Mouse (Mus musculus) gastrocnemius, postnatal 14 days (tissue): ENCODE measurements around the gene Wdr61. TPM values are rescaled to one million over a fixed set of nuclear protein-coding genes. Genes with fewer than 3 reads are reported as not detected.
"Not testable (repeated sequence)": the region's sequence is repeated elsewhere in the genome, so short reads cannot be mapped to it uniquely, and the experiment has no call there.

Source experiments
- DNase-seq: peaks from one replicate; pipeline ENCODE4 v3.0.0; 2021; ENCODE audit warnings: mixed read lengths
- intact Hi-C: fragments of 180-260 bp; cut with DNase I; formaldehyde crosslinking; loops from one replicate; pipeline ENCODE4 v1.15.1; 2025; ENCODE audit warnings: low total_unique reads
- total RNA-seq, 2 experiments: library from RNA; stranded (reverse); gene quantifications; 2 replicates each; pipeline ENCODE4 v1.2.3; 2021

Wdr61 gene
- total RNA-seq, 2 experiments from 2014 or later, result 18.4 to 22.7 TPM

GRCm38 (mm10) chr9:54736284-54736701, 2.0 kb upstream of the Wdr61 start:
- DNase-seq, result peak; percentile 31
- intact Hi-C loops, result no loop called here

DNA sequence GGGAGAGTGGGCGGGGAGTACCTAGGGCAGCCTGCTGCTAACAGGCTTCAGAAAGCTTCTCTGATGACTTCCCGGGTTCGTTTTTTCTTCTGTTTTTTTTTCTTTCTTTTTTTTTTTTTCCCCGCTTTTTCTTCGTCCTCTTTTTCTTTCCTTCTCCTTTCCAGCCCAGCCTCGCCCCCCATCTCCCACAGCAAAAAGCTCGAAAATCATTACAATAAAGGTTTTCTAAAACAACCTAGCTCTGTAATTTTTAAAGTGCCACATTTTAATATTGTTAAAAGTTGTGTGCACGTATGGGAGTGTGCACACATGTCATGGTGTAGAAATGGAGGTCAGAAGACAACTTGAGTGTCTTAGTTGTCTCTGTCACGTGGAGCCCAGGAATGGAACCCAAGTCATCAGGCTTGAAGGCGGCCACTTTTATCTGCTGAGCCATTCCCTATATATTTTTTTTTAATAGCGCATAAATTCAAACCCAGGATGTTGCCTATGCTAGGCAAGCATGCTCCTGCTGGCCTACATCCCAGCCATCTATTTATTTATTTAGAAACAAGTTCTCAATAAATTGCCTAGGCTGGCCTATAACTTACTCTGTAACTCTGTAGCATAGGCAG, 427 bp upstream of the Wdr61 start:
- intact Hi-C loops, result no loop called here
- no peak for DNase-seq

DNA sequence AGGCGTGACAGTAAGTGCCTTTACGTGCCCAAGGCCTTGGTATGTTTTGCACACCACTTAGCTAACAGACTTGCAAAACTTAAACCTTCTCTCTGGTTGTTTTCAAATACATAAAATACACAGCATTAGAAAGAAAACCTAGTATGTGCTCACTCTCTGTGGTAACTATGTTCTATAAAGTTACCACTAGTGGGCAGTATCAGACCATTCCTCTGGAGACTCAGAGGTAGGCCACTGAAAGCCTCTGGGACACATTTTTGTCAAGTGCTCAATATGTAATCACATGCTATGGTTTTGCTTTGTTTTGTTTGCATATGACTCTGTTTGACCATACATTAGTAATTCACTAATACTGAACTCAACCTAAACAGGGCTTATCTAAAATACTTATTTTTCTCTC, 2.2 kb downstream of the Wdr61 start:
- DNase-seq, result no peak
- intact Hi-C loops, result no loop called here

DNA sequence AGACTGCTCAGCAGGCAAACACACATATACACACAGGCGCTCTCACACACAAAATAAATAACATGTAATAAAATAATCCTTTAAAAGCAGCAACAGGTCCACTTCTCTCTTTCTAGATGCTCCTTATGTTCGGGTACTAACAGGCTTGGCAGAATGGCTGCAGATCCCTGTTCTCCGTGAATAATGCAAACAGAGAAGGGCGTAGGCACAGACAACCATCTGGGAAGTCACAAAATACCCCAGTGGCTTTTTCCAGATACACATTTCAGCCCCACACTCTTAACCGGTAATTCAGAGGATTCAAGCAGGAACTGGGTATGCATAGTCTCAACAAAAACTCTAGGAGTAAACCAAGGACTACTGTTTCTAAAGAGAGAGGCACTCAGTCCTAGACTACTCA, 8.0 kb downstream of the Wdr61 start:
- no peak for DNase-seq
- intact Hi-C loops, result no loop called here

GRCm38 (mm10) chr9:54722596-54722995, 11.7 kb downstream of the Wdr61 start:
- intact Hi-C loops, result no loop called here
- no peak for DNase-seq

- DNase-seq, result no peak
- intact Hi-C loops, result no loop called here
These were observed 12.2 kb downstream of the Wdr61 start for GRCm38 (mm10) chr9:54722156-54722555.

DNA sequence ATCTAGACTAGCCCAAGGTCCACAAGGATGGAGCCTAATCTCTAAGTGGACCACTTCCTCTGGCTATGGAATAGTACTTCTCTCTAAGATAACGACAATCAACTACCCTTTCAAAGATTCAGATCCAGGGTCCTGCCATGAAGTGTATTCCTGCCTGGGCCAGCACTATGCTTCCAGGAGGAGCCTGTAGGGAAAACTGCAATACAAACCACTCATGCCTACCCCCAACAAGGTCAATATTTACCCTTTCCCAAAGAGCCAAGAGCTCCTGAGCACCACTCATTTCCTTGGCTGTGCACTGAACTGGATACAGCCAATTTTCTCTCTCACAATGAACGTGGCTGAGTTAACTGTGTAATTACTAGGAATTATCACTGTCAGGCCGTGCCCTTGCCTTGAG, 16.8 kb downstream of the Wdr61 start:
- intact Hi-C loops, result no loop called here
- DNase-seq, result no peak

- intact Hi-C loops, result no loop called here
- DNase-seq, result no peak
These were observed 18.5 kb downstream of the Wdr61 start for GRCm38 (mm10) chr9:54715776-54716175.

DNA sequence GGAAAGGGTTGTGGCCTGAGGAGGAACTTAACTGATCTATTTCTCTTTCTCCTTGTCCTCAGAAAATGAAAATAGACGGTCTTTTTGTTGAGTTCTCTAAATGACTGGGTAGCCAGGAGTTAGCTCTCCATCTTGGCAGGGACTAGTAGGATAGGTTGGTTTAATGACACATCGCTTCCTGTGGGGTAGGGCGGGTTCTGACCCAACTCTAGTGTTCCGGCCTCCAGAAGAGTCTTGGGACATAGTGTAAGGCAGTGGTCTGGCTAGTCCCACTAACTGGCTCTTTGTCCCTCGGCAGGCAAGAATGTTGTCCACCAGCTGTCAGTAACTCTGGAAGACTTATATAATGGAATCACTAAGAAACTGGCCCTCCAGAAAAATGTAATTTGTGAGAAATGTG, 26.2 kb downstream of the Wdr61 start:
- intact Hi-C loops, result no loop called here
- no peak for DNase-seq

DNA sequence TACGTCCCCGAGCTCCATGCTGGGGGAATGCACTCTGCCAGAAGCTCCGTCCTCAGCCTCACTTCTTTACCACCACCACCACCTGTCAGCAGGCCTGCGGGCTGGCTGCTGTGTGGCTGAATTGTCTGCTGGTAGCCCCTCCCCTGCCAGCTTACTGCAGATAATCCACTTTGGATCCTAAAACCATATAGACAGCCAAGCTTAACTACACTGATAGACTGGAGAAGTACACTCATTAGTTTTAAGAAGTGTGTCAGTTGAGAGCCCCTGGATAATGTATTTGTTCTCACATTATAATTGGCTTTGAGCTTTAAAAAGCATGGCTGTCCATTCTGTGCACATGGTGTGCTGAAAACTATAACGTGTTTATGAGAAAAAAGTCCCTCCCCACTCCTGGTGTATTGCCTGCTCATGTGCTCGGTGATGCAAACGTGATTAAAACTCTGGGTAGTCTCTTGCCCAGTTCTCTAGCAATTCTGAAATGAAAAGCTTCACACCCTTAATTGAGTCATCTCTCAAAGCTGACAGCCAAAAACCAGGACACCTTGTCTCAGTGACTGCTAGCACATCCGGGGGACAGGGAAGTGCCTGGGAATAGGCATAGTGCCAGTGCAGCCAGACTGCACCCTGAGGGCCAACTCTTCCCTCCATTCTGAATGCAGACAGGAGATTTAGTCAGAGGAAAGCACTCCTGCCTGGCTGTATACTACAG, 26.9 kb downstream of the Wdr61 start:
- intact Hi-C loops, result no loop called here

GRCm38 (mm10) chr9:54705561-54705960, 28.8 kb downstream of the Wdr61 start:
- intact Hi-C loops, result no loop called here
- DNase-seq, result no peak

More for the DNA sequence above, 26.9 kb downstream of the Wdr61 start:
- no peak for DNase-seq

GRCm38 (mm10) chr9:54704361-54704760, 30.0 kb downstream of the Wdr61 start:
- intact Hi-C loops, result no loop called here
- DNase-seq, result no peak

DNA sequence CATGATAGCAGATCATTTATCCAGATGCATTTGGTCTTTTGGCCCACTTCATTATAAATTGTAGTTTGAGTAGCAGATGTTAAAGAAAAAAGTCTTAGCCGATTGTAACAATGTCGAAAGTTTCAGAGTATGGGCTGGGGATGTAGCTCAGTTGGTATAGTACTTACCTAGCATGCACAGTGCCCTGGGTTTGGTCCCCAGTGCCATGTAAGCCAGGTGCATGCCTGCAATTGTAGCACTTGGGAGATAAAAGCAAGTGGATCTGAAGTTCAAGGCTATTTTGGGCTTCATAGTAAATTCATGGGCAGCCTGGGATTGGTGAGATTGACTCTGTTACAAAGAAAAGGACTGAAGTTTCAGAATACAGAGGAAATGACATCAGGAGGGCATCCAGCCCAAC, 31.7 kb downstream of the Wdr61 start:
- no peak for DNase-seq
- intact Hi-C loops, result no loop called here

GRCm38 (mm10) chr9:54700746-54701145, 33.6 kb downstream of the Wdr61 start:
- DNase-seq, result no peak
- intact Hi-C loops, result no loop called here

DNA sequence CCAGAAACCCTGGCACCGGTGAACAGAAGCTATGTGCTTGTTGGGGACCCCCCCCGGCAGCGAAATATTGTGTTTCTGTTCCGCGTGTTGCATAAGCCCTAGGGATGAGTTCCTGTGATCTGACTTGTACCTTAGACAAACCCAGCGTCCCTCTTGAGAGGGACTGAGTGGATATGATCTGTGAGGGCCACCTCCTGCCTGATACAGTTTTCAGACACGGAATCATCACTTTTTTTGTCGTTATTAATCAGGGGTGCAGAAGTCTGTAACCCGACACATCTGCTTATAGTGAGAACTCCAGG, 34.2 kb downstream of the Wdr61 start:
- intact Hi-C loops, result no loop called here

DNA sequence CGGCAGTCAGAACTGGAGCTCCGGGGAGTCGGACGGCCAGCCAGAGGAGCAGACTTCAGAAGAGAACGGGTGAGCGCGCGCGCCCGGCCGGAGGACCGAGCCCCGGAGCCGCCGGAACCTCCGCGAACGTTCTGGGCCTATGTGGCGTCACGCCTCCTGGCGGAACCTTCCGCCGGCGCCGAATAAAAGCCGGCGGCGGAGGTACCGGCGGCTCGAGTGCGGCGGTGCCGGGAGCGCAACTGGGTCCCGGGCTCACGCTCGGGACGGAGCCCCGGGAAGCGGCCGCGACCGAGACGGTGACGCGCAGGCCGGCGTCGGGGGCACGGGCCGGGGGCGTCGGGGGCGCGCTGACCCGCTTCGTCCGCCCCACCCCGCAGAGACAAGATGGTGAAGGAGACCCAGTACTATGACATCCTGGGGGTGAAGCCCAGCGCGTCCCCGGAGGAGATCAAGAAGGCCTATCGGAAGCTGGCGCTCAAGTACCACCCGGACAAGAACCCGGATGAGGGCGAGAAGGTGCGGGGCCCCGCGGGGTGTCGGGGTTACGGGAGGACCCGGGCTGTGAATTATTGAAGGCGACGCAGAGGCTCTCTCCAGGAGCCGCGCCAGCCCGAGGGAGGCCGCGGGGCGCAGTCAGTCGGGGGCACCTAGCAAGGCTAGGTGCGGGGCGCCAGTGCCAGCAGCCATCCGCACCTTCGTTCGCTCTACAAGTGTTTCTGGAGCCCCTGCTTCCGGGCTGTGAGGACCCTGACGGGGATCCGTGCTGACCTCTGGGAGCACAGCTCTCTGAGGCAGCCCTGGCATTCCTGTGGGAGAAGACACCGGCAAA, 34.8 kb downstream of the Wdr61 start:
- peak; percentile 83 for DNase-seq
- intact Hi-C loops, result no loop called here

More for the DNA sequence above, 34.2 kb downstream of the Wdr61 start:
- DNase-seq, result no peak

DNA sequence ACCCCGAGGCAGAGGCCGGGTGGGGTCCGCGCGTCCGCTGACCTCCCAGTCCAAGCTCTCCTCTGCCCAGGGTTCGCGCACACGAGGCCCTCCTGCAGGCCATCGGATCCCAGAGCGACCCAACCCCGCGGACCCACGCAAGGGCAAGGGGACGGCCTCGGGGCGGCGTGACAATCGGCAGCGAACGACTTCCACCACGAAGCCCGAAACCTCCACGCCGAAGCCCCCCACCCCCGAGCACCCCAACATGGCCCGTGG, 35.3 kb downstream of the Wdr61 start:
- no peak for DNase-seq
- intact Hi-C loops, result no loop called here

DNA sequence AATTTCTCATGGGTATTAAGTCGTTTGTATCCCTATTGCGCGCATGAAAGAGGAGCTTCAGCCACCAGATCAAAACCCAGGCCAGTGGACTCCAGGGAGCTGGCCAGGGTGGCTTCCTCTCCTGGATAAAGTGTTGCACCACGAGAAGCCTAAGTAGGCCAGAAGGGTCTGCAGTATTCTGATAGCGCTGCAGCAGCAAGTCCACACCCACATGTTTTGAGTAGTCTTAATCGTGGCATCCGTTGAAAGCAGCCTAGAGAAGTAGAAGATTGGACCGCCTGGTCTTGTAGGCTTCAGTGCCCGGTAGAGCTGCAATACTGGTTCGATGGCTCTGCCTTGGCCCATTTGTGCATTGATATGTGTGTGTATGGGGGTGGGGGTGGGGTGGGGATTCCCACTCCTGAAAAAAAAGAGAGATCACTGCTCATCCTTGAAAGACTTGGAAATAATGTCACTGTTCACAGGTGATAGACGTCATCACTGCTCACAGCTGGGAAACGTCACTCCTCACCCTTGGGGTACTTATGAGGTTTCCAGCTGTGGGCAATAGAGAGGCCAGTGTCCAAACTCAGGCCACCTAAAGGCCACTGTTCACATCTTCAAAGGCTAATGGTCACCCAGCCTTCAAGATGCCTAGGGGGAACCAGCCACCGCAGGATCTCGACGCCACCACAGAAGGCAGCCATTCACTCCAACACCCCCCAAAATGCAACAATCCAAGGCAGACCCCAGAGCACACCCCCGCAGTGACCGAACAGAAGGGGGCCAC, 35.8 kb downstream of the Wdr61 start, which contains the start of gene Dnaja4:
Gene Dnaja4 (plus strand): TSS at position 556 of the 769 bp plus-strand sequence.
- no peak for DNase-seq
- intact Hi-C loops, result no loop called here

DNA sequence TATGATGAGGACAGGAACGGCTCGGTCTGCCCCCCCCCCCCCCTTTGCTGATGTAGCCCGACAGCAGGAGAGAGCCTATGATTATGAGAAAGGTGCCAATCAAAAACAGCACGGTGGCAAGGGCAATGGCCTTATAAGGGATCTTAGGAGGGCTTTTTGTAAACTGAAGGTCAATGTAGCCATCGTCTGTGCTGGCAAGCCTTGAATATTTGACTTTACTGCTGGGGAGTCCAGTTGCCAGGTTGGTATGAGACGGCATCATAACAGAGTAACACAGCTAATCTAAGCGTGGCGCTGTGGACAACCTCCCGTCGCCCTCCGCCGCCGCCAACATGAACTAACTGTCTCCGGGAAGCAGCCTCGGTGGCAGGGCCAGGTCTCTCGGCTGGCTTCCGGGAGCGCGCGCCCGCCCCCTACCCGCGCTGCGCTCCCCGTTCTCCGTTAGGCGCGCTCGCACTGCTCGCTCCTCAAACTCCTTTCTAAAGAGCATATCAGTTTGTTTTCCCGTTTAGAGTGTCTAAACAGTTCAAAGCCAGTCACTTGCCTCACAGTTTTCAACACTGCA, 43.0 kb downstream of the Wdr61 start:
- DNase-seq, intact Hi-C loops: not testable (repeated sequence)

GRCm38 (mm10) chr9:54690697-54691096, 43.6 kb downstream of the Wdr61 start:
- DNase-seq, intact Hi-C loops: not testable (repeated sequence)
